Mouse (Mus musculus) forebrain, embryonic 14.5 days (tissue): ENCODE results near the gene Usp20. TPM values are rescaled to one million over a fixed set of nuclear protein-coding genes. Genes with fewer than 3 reads are reported as not detected.

Experiments
- ATAC-seq: fragments of 200-750 bp; cut with Nextera tagmentation; 2 replicates; pipeline ENCODE4 v1.8.0; 2017; ENCODE audit warnings: mild to moderate bottlenecking, moderate library complexity
- DNase-seq: peaks from one replicate; pipeline ENCODE4 v3.0.0-alpha.2; 2015; ENCODE audit warnings: low spot score
- H3K27ac ChIP-seq: fragments of 300-500 bp; sonication (generic); 2 replicates; pipeline ENCODE4 v1.5.1; 2014; ENCODE audit warnings: low read depth, mild to moderate bottlenecking, control low read depth, low read length, moderate library complexity
- H3K27me3 ChIP-seq: fragments of 300-500 bp; sonication (generic); replicated peaks from 2 replicates; pipeline ENCODE4 v1.6.1; 2014; ENCODE audit warnings: low read length, control low read depth, mixed read lengths; ENCODE audit not compliant: control insufficient read depth, insufficient read depth
- H3K36me3 ChIP-seq: fragments of 300-500 bp; sonication (generic); 2 replicates; pipeline ENCODE4 v1.6.1; 2014; ENCODE audit warnings: low read length, control low read depth; ENCODE audit not compliant: control insufficient read depth, insufficient read depth
- H3K4me1 ChIP-seq: fragments of 300-500 bp; sonication (generic); 2 replicates; pipeline ENCODE4 v1.6.1; 2014; ENCODE audit warnings: antibody characterized with exemption, low read length, control low read depth; ENCODE audit not compliant: control insufficient read depth, insufficient read depth
- H3K4me2 ChIP-seq: fragments of 300-500 bp; sonication (generic); 2 replicates; pipeline ENCODE4 v1.6.1; 2014; ENCODE audit warnings: mild to moderate bottlenecking, control low read depth, low read length
- H3K4me3 ChIP-seq: fragments of 300-500 bp; sonication (generic); 2 replicates; pipeline ENCODE4 v1.5.1; 2014; ENCODE audit warnings: low read depth, low read length, control low read depth
- H3K9ac ChIP-seq: fragments of 300-500 bp; sonication (generic); 2 replicates; pipeline ENCODE4 v1.6.1; 2014; ENCODE audit warnings: mild to moderate bottlenecking, low read length, control low read depth, moderate library complexity
- H3K9me3 ChIP-seq: fragments of 300-500 bp; sonication (generic); replicated peaks from 2 replicates; pipeline ENCODE4 v1.6.1; 2016; ENCODE audit warnings: low read length, control low read depth, mixed read lengths; ENCODE audit not compliant: control insufficient read depth
- WGBS: fragments of 180-500 bp; shearing (Covaris S2); extraction: QIAGEN DNeasy Blood & Tissue Kit; methylation state at CpG from one replicate; pipeline ENCODE4 v1.1.7; 2014; 5-methylcytosine and 5-hydroxymethylcytosine counted together
- polyA plus RNA-seq: library from polyadenylated mRNA; unstranded; fragments of >200 nt; fragmentation: Nextera tagmentation; extraction: Ambion mirVana; gene quantifications from 2 replicates; pipeline ENCODE4 v1.2.1, GENCODE M21; 2014

The Usp20 gene
- polyA plus RNA-seq, 1 experiment from 2014 or later: 18.7 TPM

DNA sequence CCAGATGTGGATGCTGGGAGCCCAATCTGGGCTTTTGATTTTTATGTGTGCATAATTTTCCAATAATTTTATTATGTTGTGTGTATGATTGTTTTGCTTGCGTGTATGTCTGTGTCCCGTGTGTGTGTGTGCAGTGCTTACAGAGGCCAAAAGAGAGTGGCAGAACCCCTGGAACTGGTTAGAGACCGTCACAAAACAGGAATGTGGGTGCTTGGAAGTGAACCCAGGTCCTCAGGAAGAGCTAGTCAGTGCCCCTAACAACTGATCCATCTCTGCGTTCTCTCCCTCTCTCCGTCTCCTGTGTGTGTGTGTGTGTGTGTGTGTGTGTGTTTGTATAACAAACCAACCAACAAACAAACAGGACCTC is 29.6 kb upstream of the Usp20 start:
- no peak for ATAC-seq
- peak overlapping the region; percentile 25; the same call in 1 of the 2 replicates for H3K9ac ChIP-seq

DNA sequence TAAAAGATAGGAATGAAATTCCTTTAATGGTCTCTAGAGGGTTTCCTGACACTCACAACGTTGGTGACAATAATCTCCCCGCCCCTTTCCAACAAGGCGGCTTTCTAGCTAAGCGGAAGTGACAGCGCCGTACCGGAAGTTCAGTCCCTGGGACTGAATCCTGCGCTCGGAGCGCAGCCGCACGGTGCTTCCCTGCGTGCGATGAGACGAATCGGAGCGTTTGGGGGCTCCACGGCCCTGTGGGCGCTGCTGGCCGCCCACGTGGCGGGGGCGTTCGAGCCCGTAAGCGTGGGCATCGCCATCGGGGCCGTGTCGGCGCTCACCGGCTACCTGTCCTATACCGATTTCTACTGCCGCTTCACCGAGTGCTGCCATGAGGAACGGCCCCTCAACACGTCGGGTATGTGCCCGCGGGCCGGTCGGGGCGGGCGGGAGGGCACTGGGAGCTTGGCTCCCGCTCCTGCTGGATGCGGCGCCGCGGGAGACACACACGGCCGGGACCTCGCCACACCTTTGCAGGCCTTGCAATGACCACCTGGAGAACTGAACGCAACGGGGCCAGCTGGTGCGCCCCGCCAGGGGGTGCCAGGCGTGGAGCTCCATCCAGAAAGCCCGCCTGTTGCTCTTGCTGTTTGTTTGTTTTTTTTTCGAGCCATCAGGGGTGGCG is 29.1 kb upstream of the Usp20 start, which contains the start of gene Tor1b:
Gene Tor1b, plus strand, starts transcription at position 136 of the 667 bp plus-strand sequence.
- WGBS: under 1% methylated on average over 60 of the region's 60 CpGs
- Histone ChIP-seq H3K4me2 (peak within 1 kb of the TSS; percentile 80), H3K9ac (peak within 1 kb of the TSS; percentile 87), H3K9me3 (no peaks in the 10 kb centered on the region), H3K27me3 (no peaks in the 10 kb centered on the region), H3K27ac (peak within 1 kb of the TSS; percentile 86), H3K4me1 (peaks cover 18% of the 10 kb centered on the region), H3K36me3 (peaks cover 34% of the 10 kb centered on the region), H3K4me3 (peak within 1 kb of the TSS; percentile 84)
- peak; percentile 98 for DNase-seq
- peak; percentile 95 for ATAC-seq

More for the DNA sequence above, 29.6 kb upstream of the Usp20 start:
- Histone ChIP-seq H3K4me3 (peak overlapping the region; percentile 84), H3K9me3 (no peaks in the 10 kb centered on the region), H3K4me2 (peak overlapping the region; percentile 80), H3K27ac (peak overlapping the region; percentile 86), H3K27me3 (no peaks in the 10 kb centered on the region), H3K36me3 (peaks cover 28% of the 10 kb centered on the region), H3K4me1 (peaks cover 18% of the 10 kb centered on the region)
- WGBS: 33% methylated on average over 5 of the region's 5 CpGs
- DNase-seq: no peak

DNA sequence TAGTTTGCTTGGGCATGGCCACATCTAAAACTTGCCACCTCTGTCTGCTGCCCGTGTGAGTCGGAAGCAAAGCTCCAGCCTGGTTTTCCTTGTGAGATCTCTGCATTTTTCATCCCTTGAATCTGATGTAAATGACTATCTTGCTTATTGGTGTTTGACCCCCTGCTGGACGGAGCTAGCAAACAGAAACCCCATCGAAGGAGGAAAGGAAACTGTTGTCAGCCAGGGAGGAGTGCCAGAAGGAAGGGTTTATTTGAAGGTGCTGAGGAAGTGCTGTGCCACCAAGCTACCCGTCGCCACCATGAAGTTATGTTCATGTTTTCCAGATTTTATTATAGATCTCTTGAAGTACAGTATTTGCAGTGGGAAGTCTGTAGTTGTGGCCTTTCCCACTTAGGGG is 27.3 kb upstream of the Usp20 start:
- peaks cover 52% of the 10 kb centered on the region for H3K36me3 ChIP-seq
- peak overlapping the region; percentile 80 for H3K4me2 ChIP-seq
- no peaks in the 10 kb centered on the region for H3K27me3 ChIP-seq
- ATAC-seq: no peak
- peaks cover 18% of the 10 kb centered on the region for H3K4me1 ChIP-seq
- H3K4me3 ChIP-seq: no peak overlapping the region
- no peak for DNase-seq
- H3K9me3 ChIP-seq: no peaks in the 10 kb centered on the region
- peak overlapping the region; percentile 87; the same call in 1 of the 2 replicates for H3K9ac ChIP-seq
- H3K27ac ChIP-seq: no peak overlapping the region
- WGBS: 82% methylated on average over 6 of the region's 6 CpGs

DNA sequence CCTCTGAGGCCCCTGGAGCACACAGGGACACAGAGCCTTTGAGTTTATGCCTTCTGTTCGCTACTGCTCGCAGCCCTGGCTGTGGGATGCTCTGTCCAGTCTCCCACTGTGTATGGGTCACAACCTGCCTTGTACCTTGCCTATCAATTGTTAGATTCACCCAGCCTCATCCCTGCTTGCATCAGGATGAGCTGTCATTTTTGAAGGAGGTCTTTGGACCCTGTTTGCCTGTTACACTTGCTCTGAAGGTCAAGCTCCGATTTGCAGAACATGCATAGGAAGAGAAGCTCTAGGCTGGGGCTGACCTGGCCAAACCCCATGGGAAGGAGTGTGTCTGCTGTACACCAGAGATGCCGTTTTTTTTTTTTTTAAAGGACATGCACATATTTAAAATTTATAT is 24.6 kb upstream of the Usp20 start:
- Histone ChIP-seq H3K27me3 (no peaks in the 10 kb centered on the region), H3K9ac (no peak overlapping the region), H3K4me1 (peaks cover 15% of the 10 kb centered on the region), H3K9me3 (no peaks in the 10 kb centered on the region), H3K4me3 (no peak overlapping the region), H3K36me3 (peaks cover 78% of the 10 kb centered on the region), H3K4me2 (no peak overlapping the region), H3K27ac (no peak overlapping the region)
- WGBS: 90% methylated on average over 4 of the region's 4 CpGs
- no peak for ATAC-seq
- no peak for DNase-seq

DNA sequence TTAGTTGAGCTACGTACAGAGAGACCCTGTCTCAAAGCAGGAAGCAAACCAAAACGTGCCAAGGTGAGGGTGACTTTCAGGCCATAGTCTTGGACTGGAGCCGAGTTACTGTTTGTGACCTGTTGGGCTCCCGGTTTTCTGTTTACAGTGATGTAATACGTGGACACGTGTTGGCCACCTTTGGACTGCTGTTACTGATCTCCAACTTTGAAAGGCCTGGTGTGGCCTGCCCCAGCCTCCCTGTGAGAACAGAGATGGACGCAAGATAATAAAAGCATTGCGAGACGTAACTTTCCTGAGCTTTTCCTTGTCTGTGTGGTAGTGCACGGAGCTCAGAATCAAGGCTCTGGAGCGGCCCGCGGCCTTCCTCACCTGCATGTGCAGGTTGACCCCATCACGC is 23.4 kb upstream of the Usp20 start:
- no peaks in the 10 kb centered on the region for H3K9me3 ChIP-seq
- 96% methylated on average over 14 of the region's 14 CpGs for WGBS
- H3K4me1 ChIP-seq: peaks cover 11% of the 10 kb centered on the region
- H3K9ac ChIP-seq: no peak overlapping the region
- peaks cover 91% of the 10 kb centered on the region for H3K36me3 ChIP-seq
- H3K4me2 ChIP-seq: no peak overlapping the region
- H3K27me3 ChIP-seq: no peaks in the 10 kb centered on the region
- no peak overlapping the region for H3K27ac ChIP-seq
- ATAC-seq (no peak), DNase-seq (no peak)
- H3K4me3 ChIP-seq: no peak overlapping the region

DNA sequence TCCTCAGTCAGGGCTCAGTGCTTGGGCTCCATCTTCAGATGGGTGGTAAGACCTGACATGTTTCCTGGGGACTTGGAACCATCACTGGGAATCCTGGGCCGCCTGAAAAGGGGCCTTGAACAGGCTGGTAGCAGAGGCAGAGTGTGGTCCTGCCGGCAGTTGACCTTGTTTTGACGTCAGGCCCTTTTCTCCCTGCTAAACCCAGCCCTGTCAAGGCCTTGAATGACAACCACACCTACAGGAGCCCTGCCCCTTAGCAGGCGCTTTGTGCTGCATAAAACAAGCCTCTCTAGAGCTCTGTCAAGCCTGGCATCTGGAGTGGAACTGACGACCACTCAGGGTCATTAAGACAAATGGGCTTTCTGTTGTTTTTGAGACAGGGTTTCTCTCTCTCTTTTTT is 22.2 kb upstream of the Usp20 start:
- Histone ChIP-seq H3K4me3 (no peak overlapping the region), H3K4me1 (0 out of 2 replicates have a peak, but pooled peaks cover 2% of the 10 kb centered on the region), H3K27ac (no peak overlapping the region), H3K9ac (no peak overlapping the region), H3K4me2 (no peak overlapping the region), H3K9me3 (no peaks in the 10 kb centered on the region), H3K36me3 (peaks cover 99% of the 10 kb centered on the region), H3K27me3 (no peaks in the 10 kb centered on the region)
- ATAC-seq (no peak), DNase-seq (no peak)
- WGBS: 48% methylated on average over 5 of the region's 5 CpGs

DNA sequence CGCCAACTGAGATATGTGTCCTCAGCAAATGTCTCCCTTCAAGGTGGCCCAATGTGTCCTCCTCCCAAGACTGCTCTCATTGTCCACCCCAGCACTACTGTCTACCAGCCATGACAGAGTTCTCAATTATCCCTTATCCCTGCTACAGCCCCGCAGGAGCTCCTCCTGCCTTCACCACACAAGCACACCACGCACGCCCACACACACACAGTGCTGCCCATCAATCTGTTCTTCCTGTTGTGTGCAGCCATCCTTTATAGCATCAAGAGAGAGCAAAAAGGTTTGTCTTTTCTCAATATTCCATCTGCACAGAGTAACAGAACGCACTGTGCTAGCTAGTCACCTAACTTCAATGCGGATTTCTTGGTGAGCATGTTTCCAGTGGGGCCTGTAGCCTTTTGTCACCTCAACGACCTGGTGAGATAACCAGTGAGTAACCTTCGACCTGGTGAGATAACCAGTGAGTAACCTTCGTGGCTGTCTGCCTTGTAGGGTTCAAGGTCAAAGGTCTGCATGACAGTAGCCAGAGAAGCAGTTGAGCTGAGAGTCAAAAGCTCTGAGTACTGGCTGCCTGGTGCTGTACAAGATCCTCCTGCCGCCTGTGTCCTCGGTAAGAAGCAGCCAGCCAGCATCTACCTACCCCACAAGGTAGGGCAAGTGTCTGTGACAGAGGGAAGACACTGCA is 19.4 kb upstream of the Usp20 start:
- 95% methylated on average over 11 of the region's 11 CpGs for WGBS

DNA sequence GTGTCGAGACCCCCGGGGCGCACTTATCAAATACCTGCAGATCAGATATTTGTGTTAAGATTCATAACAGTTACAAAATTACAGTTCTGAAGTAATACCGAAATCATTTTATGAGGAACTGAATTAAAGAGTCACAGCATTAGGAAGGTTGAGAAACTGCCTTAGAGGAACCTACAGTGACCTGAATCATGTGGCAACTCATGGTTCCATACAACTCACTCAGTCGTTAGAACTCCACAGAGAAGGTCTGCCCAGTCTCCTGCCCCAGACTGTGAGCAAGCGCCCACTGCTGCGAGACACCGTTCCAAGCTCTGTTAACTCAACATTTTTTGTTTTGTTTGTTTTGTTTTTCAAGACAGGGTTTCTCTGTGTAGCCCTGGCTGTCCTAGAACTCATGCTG is 16.5 kb upstream of the Usp20 start:
- no peaks in the 10 kb centered on the region for H3K9me3 ChIP-seq
- peaks cover 13% of the 10 kb centered on the region for H3K4me1 ChIP-seq
- H3K4me2 ChIP-seq: no peak overlapping the region
- no peaks in the 10 kb centered on the region for H3K27me3 ChIP-seq
- H3K4me3 ChIP-seq: no peak overlapping the region
- WGBS: 95% methylated on average over 8 of the region's 8 CpGs
- DNase-seq: no peak
- no peak for ATAC-seq
- no peak overlapping the region for H3K9ac ChIP-seq
- no peak overlapping the region for H3K27ac ChIP-seq
- H3K36me3 ChIP-seq: peaks cover 50% of the 10 kb centered on the region

More for the DNA sequence above, 19.4 kb upstream of the Usp20 start:
- H3K27ac ChIP-seq: no peak overlapping the region
- H3K4me3 ChIP-seq: no peak overlapping the region
- no peaks in the 10 kb centered on the region for H3K27me3 ChIP-seq
- no peak overlapping the region for H3K9ac ChIP-seq
- H3K4me2 ChIP-seq: no peak overlapping the region
- H3K9me3 ChIP-seq: no peaks in the 10 kb centered on the region
- ATAC-seq: no peak
- peaks cover 13% of the 10 kb centered on the region for H3K4me1 ChIP-seq
- peaks cover 78% of the 10 kb centered on the region for H3K36me3 ChIP-seq
- no peak for DNase-seq

DNA sequence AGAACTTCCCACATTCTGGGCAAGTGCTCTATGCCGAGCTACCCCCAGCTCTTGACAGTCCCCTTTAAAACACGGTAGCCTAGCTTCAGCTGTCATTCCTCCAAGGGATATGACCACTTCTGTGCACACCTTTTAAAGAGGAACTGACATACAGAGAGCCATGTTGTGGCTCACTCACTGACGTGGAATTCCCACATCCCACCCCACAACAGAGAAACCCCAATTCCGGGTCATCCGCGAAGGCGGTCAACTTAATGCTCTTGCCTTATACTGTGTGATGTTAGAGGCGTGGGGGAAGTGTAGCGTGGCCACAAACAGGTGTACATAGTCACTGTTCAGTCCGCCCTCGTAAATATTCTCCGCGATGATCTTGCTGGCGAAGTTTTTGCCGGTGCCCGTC is 15.3 kb upstream of the Usp20 start:
- ATAC-seq: no peak
- peak overlapping the region; percentile 97 for H3K4me3 ChIP-seq
- H3K27ac ChIP-seq: no peak overlapping the region
- WGBS: 26% methylated on average over 16 of the region's 16 CpGs
- H3K9ac ChIP-seq: peak overlapping the region; percentile 95
- no peaks in the 10 kb centered on the region for H3K9me3 ChIP-seq
- DNase-seq: no peak
- H3K36me3 ChIP-seq: peaks cover 38% of the 10 kb centered on the region
- H3K4me2 ChIP-seq: peak overlapping the region; percentile 97
- H3K27me3 ChIP-seq: no peaks in the 10 kb centered on the region
- peaks cover 13% of the 10 kb centered on the region for H3K4me1 ChIP-seq
